ENCODE assay signal across 11 mouse cellular contexts in the genomic region with DNA sequence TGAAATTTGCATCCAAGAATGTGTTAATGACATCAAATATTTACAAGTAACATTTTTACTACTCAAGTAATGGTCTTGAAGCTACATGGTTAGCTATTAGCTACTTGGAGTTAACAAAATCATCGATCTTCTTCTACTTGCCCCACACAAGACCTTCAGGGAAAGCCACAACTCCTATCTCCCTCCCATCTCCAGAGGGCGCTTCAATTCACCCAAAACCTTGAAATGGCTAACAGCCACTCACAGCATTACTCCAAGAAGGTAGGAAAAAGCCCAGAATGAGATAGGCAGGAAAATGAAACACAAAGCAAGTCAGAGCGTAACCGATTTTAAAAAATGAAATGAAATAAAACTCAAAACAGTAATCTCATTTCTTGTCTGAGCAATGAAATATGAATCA. TPM values are rescaled to one million over a fixed set of nuclear protein-coding genes. Genes with fewer than 3 reads are reported as not detected.
A peak's percentile ranks its signal among the peaks of the same experiment; 100 is the strongest.
DNase-seq lines count a peak whose midpoint lies in the region; ATAC-seq and TF ChIP-seq lines count a peak whose summit lies in the region.
"Had no signal": no experiment of that assay in that cellular context is flagged by ENCODE, and none has a peak within 500 bp of the region (broad histone marks: within the 10 kb centered on the region; RNA-seq: fewer than 3 reads in every experiment).

No protein-coding gene starts in this region.

- no peak overlapping the region for H3K9ac ChIP-seq in kidney, embryonic 15.5 days
- H3K9ac ChIP-seq in MEL (ENCODE audit: control insufficient read depth, low read depth, low read length, poor library complexity, severe bottlenecking): no peak overlapping the region
- H3K9ac ChIP-seq: hindbrain, embryonic 15.5 days had no signal

- DNase-seq in cerebellum, postnatal 10 days: peak; percentile 51 to 59
- no peak for DNase-seq in cerebellum, adult 11 months
- DNase-seq in kidney, postnatal 10 days: peak; percentile 49
- DNase-seq in MEL (ENCODE audit: low read depth, low spot score): peak; percentile 15
- no peak for DNase-seq in heart, postnatal 10 days
- DNase-seq: thymus, adult 2 months had no signal

- peak; percentile 51 for TF ChIP-seq RAD21 in MEL (IDR thresholded peaks at IDR 0.05; ENCODE audit: low read depth, low read length)

- TF ChIP-seq CTCF in MEL (IDR thresholded peaks at IDR 0.05 in 2 of 3, conservative IDR thresholded peaks at IDR 0.05 in 1 of 3; ENCODE audit: control insufficient read depth in 1 of 3, insufficient read depth in 1 of 3, low read depth in 2 of 3, low read length in 3 of 3, poor library complexity in 1 of 3, severe bottlenecking in 1 of 3): peak in 2 of 3 experiments; percentile 46 to 54; a peak in 5 of 6 replicates
- peak; percentile 38; the same call in 1 of the 2 replicates for TF ChIP-seq CTCF in cortical plate, adult 2 months (IDR thresholded peaks at IDR 0.05; ENCODE audit: extremely low read depth, insufficient read depth, low read length)

- 70% methylated on average over 4 of the region's 4 CpGs for WGBS in kidney, embryonic 15.5 days

- TF ChIP-seq POLR2A in MEL (IDR thresholded peaks at IDR 0.05; ENCODE audit: control insufficient read depth in 1 of 2, insufficient read depth in 1 of 2, low read depth in 1 of 2, low read length in 2 of 2, poor library complexity in 1 of 2): no peak
- no peak for TF ChIP-seq POLR2A in cortical plate, adult 2 months (IDR thresholded peaks at IDR 0.05; ENCODE audit: extremely low read depth, insufficient read depth, low read length)

- no peak for TF ChIP-seq EP300 in MEL (IDR thresholded peaks at IDR 0.05; ENCODE audit: low read depth in 1 of 2, low read length in 2 of 2)

- H3K9me3 ChIP-seq in kidney, embryonic 15.5 days (replicated peaks): no peaks in the 10 kb centered on the region
- H3K9me3 ChIP-seq in MEL (replicated peaks; ENCODE audit: insufficient read depth, low read length): no peaks in the 10 kb centered on the region
- H3K9me3 ChIP-seq: hindbrain, embryonic 15.5 days had no signal

- no peak for ATAC-seq in kidney, embryonic 15.5 days (replicated peaks; ENCODE audit: low FRiP score)
- no peak for ATAC-seq in megakaryocyte-erythroid progenitor cell, adult 5-6 weeks (replicated peaks; ENCODE audit: low FRiP score, low TSS enrichment, poor library complexity, severe bottlenecking)

- H3K4me2 ChIP-seq in kidney, embryonic 15.5 days: no peak overlapping the region
- H3K4me2 ChIP-seq: hindbrain, embryonic 15.5 days had no signal

- H3K27me3 ChIP-seq in kidney, embryonic 15.5 days: 0 out of 2 replicates have a peak, but pooled peaks cover 3% of the 10 kb centered on the region
- H3K27me3 ChIP-seq in MEL (ENCODE audit: control insufficient read depth in 1 of 2, insufficient read depth in 2 of 2, low read length in 2 of 2): peaks cover 17 to 28% of the 10 kb centered on the region in 2 experiments
- H3K27me3 ChIP-seq: hindbrain, embryonic 15.5 days had no signal

- intact Hi-C loops in heart, postnatal 10 days (cut with DNase I): loop anchor here (10.0 kb wide), 1 partner anchor 1034 kb away; no protein-coding TSS in a partner anchor

- no peaks in the 10 kb centered on the region for H3K79me2 ChIP-seq in MEL (ENCODE audit: control insufficient read depth, insufficient read depth, low read length, poor library complexity)

- H3K4me3 ChIP-seq in kidney, embryonic 15.5 days (replicated peaks): no peak overlapping the region
- H3K4me3 ChIP-seq in MEL (ENCODE audit: control insufficient read depth in 1 of 2, insufficient read depth in 1 of 2, low read depth in 2 of 2, low read length in 2 of 2): no peak overlapping the region
- no peak overlapping the region for H3K4me3 ChIP-seq in cortical plate, adult 2 months (ENCODE audit: insufficient read depth, low read length)
- H3K4me3 ChIP-seq: erythroblast, embryonic 14.5 days; hindbrain, embryonic 15.5 days had no signal

- no peaks in the 10 kb centered on the region for H3K36me3 ChIP-seq in kidney, embryonic 15.5 days
- no peaks in the 10 kb centered on the region for H3K36me3 ChIP-seq in MEL (ENCODE audit: control insufficient read depth in 1 of 2, insufficient read depth in 2 of 2, low read length in 2 of 2)
- H3K36me3 ChIP-seq: hindbrain, embryonic 15.5 days had no signal

- H3K27ac ChIP-seq in kidney, embryonic 15.5 days: no peak overlapping the region
- H3K27ac ChIP-seq in MEL (ENCODE audit: control insufficient read depth, low read depth, low read length): no peak overlapping the region
- H3K27ac ChIP-seq in cortical plate, adult 2 months (ENCODE audit: insufficient read depth, low read length): no peak overlapping the region
- H3K27ac ChIP-seq: hindbrain, embryonic 15.5 days had no signal

- 0 out of 2 replicates have a peak, but pooled peaks cover 4% of the 10 kb centered on the region for H3K4me1 ChIP-seq in kidney, embryonic 15.5 days
- H3K4me1 ChIP-seq in MEL (ENCODE audit: control insufficient read depth in 1 of 2, insufficient read depth in 2 of 2, low read length in 2 of 2): no peaks in the 10 kb centered on the region
- no peaks in the 10 kb centered on the region for H3K4me1 ChIP-seq in cortical plate, adult 2 months (ENCODE audit: control insufficient read depth, insufficient read depth, low read length)

TF ChIP-seq in MEL, 35 proteins besides CTCF, POLR2A, EP300 and RAD21:
- TF ChIP-seq SMC3 (IDR thresholded peaks at IDR 0.05; ENCODE audit: low read depth, low read length): peak; percentile 72
- TF ChIP-seq MYB (IDR thresholded peaks at IDR 0.05; ENCODE audit: low read depth, low read length): no peak
- TF ChIP-seq ZC3H11A (IDR thresholded peaks at IDR 0.05; ENCODE audit: low read depth, low read length): peak; percentile 66
- TF ChIP-seq ZMIZ1 (IDR thresholded peaks at IDR 0.05; ENCODE audit: low read depth, low read length): no peak

RNA-seq across cellular contexts. Expression of gene Col1a2, which starts 44.3 kb away (rescaled TPM):
- 610 and 639 TPM in 2 replicates for polyA plus RNA-seq in kidney, embryonic 15.5 days (2015; fragmentation: Nextera tagmentation; extraction: Ambion mirVana)
- not detected in 2 replicates for total RNA-seq in MEL (2012; rRNA removed)
- polyA plus RNA-seq in MEL (2012; ENCODE audit: insufficient read depth in 1 of 2, insufficient read length in 2 of 2, low read depth in 1 of 2, low replicate concordance in 2 of 2, missing spikeins in 1 of 2): not detected
- polyA plus RNA-seq in cortical plate, adult 2 months (2012; rRNA removed): 6.5 and 8.1 TPM in 2 replicates
- total RNA-seq in megakaryocyte-erythroid progenitor cell, adult 5-6 weeks (2014; fragmentation: Nextera tagmentation): 0.26 and 0.37 TPM in 2 replicates
- total RNA-seq in megakaryocyte-erythroid progenitor cell, adult 5-6 weeks (2017): 0.80 and 0.91 TPM in 2 replicates
- total RNA-seq in heart, postnatal 10 days (2021): 100 to 1,000 TPM; 594 to 659 TPM

RNA-seq across cellular contexts. Expression of gene Casd1, which starts 51.7 kb away (rescaled TPM):
- polyA plus RNA-seq in kidney, embryonic 15.5 days (2015; fragmentation: Nextera tagmentation; extraction: Ambion mirVana): 31.6 and 34.1 TPM in 2 replicates
- total RNA-seq in MEL (2012; rRNA removed): 11.0 and 12.3 TPM in 2 replicates
- 10 to 100 TPM in 1 of 2 experiments, not detected in 1; 12.6 TPM for polyA plus RNA-seq in MEL (2012; ENCODE audit: insufficient read depth in 1 of 2, insufficient read length in 2 of 2, low read depth in 1 of 2, low replicate concordance in 2 of 2, missing spikeins in 1 of 2)
- 36.1 and 36.7 TPM in 2 replicates for polyA plus RNA-seq in cortical plate, adult 2 months (2012; rRNA removed)
- 17.0 and 20.7 TPM in 2 replicates for total RNA-seq in megakaryocyte-erythroid progenitor cell, adult 5-6 weeks (2014; fragmentation: Nextera tagmentation)
- 75.4 and 81.7 TPM in 2 replicates for total RNA-seq in megakaryocyte-erythroid progenitor cell, adult 5-6 weeks (2017)
- total RNA-seq in heart, postnatal 10 days (2021): 10 to 100 TPM; 33.4 to 34.5 TPM

Comparison
In these comparisons a context has a peak if more than half of its experiments do, and no peak if none do; other contexts are left out.
1. DNase-seq: peak in cerebellum, postnatal 10 days (2 of 2), kidney, postnatal 10 days (single experiment) and MEL (single experiment); none in cerebellum, adult 11 months (single experiment) and heart, postnatal 10 days (0 of 2).
2. RNA of gene Col1a2, which starts 44.3 kb away (total RNA-seq): 594 to 659 TPM in heart, postnatal 10 days; 0.26 to 0.91 TPM in megakaryocyte-erythroid progenitor cell, adult 5-6 weeks and not detected in MEL; every median in the first group is over 100 times any median in the second.